Mouse (Mus musculus) liver, embryonic 13.5 days (tissue): ENCODE data around the gene Rcsd1. TPM values are rescaled to one million over a fixed set of nuclear protein-coding genes. Genes with fewer than 3 reads are reported as not detected.

ENCODE experiments used
- ATAC-seq: fragments of 200-750 bp; cut with Nextera tagmentation; 2 replicates; pipeline ENCODE4 v1.8.0; 2017; ENCODE audit warnings: low read depth, mild to moderate bottlenecking, moderate number of reproducible peaks, moderate library complexity
- DNase-seq: peaks from one replicate; pipeline ENCODE4 v3.0.0; 2022
- H3K27ac ChIP-seq: fragments of 300-500 bp; sonication (generic); 2 replicates; pipeline ENCODE4 v1.5.1; 2015; ENCODE audit warnings: moderate library complexity, mild to moderate bottlenecking, inconsistent platforms
- H3K27me3 ChIP-seq: fragments of 300-500 bp; sonication (generic); 2 replicates; pipeline ENCODE4 v1.6.1; 2015; ENCODE audit warnings: mild to moderate bottlenecking, inconsistent platforms
- H3K36me3 ChIP-seq: fragments of 300-500 bp; sonication (generic); 2 replicates; pipeline ENCODE4 v1.6.1; 2015; ENCODE audit warnings: mild to moderate bottlenecking, inconsistent platforms
- H3K4me1 ChIP-seq: fragments of 300-500 bp; sonication (generic); replicated peaks from 2 replicates; pipeline ENCODE4 v1.6.1; 2015; ENCODE audit warnings: inconsistent platforms
- H3K4me2 ChIP-seq: fragments of 300-500 bp; sonication (generic); 2 replicates; pipeline ENCODE4 v1.6.1; 2015; ENCODE audit warnings: inconsistent platforms, mild to moderate bottlenecking, moderate library complexity
- H3K4me3 ChIP-seq: fragments of 300-500 bp; sonication (generic); replicated peaks from 2 replicates; pipeline ENCODE4 v1.5.1; 2015; ENCODE audit warnings: mild to moderate bottlenecking, inconsistent platforms
- H3K9ac ChIP-seq: fragments of 300-500 bp; sonication (generic); 2 replicates; pipeline ENCODE4 v1.6.1; 2015; ENCODE audit warnings: mild to moderate bottlenecking, inconsistent platforms
- H3K9me3 ChIP-seq: fragments of 300-500 bp; sonication (generic); replicated peaks from 2 replicates; pipeline ENCODE4 v1.6.1; 2016; ENCODE audit warnings: inconsistent platforms
- WGBS: fragments of 180-500 bp; shearing (Covaris S2); methylation state at CpG from one replicate; pipeline ENCODE4 v1.1.7; 2015; ENCODE audit not compliant: insufficient replicate concordance; 5-methylcytosine and 5-hydroxymethylcytosine counted together
- polyA plus RNA-seq: library from polyadenylated mRNA; unstranded; fragments of >200 nt; fragmentation: Nextera tagmentation; extraction: Ambion mirVana; gene quantifications from 2 replicates; pipeline ENCODE4 v1.2.1, GENCODE M21; 2015

Gene Rcsd1
- polyA plus RNA-seq, 1 experiment from 2014 or later = 7.5 TPM

DNA sequence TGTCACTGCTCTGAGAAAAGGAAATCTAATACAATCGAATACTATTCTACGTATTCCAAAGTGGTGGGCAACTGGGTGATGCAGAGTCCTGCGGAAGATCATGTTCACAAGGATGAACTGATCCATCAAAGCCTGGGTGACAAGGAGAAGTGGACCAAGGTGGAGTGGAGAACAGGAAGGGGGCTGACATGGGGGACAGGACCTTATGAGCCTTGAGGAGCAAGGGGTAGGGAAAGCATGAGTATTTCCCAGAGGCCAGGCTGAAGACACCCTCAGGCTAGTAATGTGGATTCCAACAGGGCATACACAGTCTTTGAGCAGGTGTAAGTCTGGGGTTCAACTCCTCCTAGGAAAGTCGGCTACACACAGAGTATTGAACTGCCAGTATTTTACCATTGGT lies 6.9 kb upstream of the Rcsd1 start:
- ATAC-seq = no peak
- Histone ChIP-seq H3K9me3 (no peaks in the 10 kb centered on the region), H3K36me3 (no peaks in the 10 kb centered on the region), H3K4me3 (no peak overlapping the region), H3K4me1 (peaks cover 17% of the 10 kb centered on the region), H3K4me2 (no peak overlapping the region), H3K9ac (no peak overlapping the region), H3K27ac (no peak overlapping the region), H3K27me3 (no peaks in the 10 kb centered on the region)
- 69% methylated on average over 4 of the region's 4 CpGs for WGBS
- DNase-seq = no peak

DNA sequence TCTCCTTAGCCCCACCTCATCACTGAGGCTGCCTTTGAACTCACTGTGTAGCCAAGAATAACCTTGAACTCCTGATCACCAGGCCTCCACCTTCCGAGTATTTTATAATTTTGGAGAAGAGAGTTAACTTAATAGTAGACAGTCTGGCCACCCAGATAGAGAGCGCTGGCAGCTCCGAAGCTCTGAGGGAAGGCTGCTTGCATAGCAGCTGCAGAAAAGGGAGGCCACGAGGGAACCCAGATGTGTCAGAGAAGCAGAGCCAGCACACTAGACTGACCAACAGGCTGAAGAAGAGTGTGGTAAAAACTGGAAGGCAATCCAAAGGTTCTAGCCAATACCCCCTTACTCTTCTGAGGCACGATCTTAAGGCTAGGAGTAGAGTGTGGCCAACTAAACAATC lies 4.2 kb upstream of the Rcsd1 start:
- Histone ChIP-seq H3K36me3 (no peaks in the 10 kb centered on the region), H3K4me2 (no peak overlapping the region), H3K4me3 (no peak overlapping the region), H3K9me3 (no peaks in the 10 kb centered on the region), H3K27ac (no peak overlapping the region), H3K4me1 (peaks cover 32% of the 10 kb centered on the region), H3K9ac (no peak overlapping the region), H3K27me3 (peaks cover 4% of the 10 kb centered on the region)
- DNase-seq (no peak), ATAC-seq (no peak)
- 70% methylated on average over 5 of the region's 5 CpGs for WGBS

DNA sequence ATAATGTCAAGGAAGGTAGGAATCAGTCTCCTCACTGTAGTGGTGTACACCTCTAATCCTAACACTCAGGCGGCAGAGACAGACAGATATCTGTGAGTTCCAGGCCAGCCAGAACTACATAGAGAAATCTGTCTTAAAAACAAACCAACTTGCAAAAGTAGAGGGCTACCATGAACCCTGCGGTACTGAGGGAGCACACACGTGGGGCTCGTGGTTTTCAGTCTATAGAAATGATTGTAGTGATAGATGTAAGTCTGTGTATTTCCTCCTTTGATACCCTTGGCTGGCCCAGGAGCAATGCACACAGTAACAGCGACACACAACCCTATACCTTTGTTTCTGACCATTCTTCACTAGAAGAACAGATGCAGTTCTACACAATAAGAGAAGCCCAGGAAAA lies 2.4 kb upstream of the Rcsd1 start:
- 35% methylated on average over 5 of the region's 5 CpGs for WGBS
- ATAC-seq = no peak
- no peak for DNase-seq

DNA sequence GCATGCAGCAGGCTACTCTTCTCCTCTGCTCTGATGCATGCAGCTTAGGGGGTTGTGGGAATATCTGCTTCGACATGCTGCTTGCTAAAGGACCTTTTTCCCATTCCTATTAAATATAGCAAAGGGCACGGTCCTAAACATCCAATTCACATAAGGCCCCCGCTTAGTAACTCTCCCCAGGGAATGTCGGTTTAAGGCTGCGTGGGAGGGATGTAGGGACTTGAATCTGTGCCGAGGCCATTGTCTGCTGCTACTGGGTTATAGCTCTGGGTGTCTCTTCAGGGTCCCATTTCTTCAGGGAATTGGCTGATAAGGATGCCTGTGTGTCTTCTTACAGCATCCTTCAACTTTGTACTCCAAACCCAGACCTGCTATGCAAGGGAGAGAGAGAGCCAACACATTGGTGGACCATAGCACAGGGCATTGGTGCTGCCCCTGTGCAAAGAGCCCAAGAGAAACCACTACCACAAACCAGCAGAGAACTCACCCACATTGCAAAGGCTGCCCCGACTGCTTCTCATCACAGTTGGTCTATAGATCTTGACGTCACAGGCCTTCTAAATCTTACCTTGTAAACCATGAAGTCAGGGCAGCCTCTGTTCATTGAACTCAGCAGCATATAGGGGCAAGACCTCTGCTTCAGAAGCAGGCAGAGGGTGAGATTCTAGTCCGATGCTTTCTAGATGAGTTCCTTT lies 724 bp downstream of the Rcsd1 start:
- Histone ChIP-seq H3K9ac (no peak overlapping the region), H3K27me3 (peaks cover 36% of the 10 kb centered on the region), H3K4me1 (peaks cover 48% of the 10 kb centered on the region), H3K4me2 (peak overlapping the region; percentile 78), H3K36me3 (no peaks in the 10 kb centered on the region), H3K4me3 (0 out of 2 replicates have a peak overlapping the region, but pooled peaks have one; percentile 60), H3K27ac (peak overlapping the region; percentile 20; the same call in 1 of the 2 replicates), H3K9me3 (no peaks in the 10 kb centered on the region)
- DNase-seq (no peak), ATAC-seq (no peak)
- WGBS = 30% methylated on average over 9 of the region's 9 CpGs

More for the DNA sequence above, 2.4 kb upstream of the Rcsd1 start:
- Histone ChIP-seq H3K4me1 (peaks cover 34% of the 10 kb centered on the region), H3K27ac (no peak overlapping the region), H3K9me3 (no peaks in the 10 kb centered on the region), H3K27me3 (peaks cover 23% of the 10 kb centered on the region), H3K36me3 (no peaks in the 10 kb centered on the region), H3K4me3 (no peak overlapping the region), H3K4me2 (no peak overlapping the region), H3K9ac (no peak overlapping the region)

DNA sequence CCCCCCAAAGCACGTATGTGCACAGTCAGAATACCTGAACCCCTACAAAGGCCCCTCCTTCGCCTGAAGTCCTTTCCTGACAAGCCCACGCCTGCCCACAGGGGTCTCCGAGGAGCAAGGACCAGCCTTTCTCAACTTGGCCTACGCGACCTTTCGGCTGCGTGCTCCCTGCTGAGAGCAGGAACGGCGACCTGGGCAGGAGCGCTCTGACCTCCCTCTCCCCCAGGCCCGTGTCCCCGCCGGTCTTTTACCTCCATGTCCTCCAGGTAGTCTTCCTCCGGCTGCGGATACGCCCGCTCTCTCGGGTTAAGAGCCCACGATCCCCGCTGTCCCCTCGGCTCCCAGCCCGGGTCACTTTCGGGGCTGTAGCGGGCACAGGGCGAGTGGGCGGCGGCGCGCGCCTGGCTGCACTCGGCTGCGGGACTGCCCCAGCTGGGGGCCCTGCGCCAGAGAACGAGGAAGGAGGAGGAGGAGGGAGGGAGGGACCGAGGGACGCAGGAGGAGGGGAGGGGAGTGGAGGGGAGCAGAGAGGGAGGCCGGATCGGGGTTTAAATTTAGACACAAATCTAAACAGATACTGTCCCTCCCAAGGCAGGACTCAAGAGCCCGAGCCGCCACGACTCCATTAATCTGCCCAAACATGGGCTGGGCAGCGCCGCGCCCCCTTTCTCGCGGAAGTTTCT lies 1.8 kb downstream of the Rcsd1 start:
- DNase-seq (no peak), ATAC-seq (peak; percentile 49)
- H3K27ac ChIP-seq = peak overlapping the region; percentile 67
- no peaks in the 10 kb centered on the region for H3K36me3 ChIP-seq
- under 1% methylated on average over 45 of the region's 47 CpGs for WGBS
- H3K27me3 ChIP-seq = peaks cover 41% of the 10 kb centered on the region
- peak overlapping the region; percentile 67 for H3K9ac ChIP-seq
- H3K4me1 ChIP-seq = peaks cover 55% of the 10 kb centered on the region
- peak overlapping the region; percentile 78 for H3K4me2 ChIP-seq
- H3K4me3 ChIP-seq = peak overlapping the region; percentile 60
- no peaks in the 10 kb centered on the region for H3K9me3 ChIP-seq

DNA sequence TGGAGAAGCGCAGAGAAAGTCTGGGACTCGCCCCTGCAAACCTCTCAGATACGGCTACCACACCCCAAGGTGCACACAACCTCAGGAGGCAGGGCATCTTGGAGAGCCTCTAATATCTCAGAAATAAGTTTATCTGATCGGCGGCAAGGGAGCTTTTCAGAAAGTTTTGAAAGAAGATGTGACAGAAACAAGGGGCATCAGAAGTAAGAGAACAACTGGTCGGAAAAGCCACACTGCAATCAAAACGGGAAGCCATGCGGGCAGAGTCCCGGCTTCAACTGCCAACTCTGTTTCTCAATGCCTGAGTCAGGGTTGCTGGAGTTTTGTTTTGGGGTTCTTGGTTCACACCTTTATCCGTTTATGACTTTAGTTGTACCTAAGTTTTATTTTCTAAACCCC lies 2.3 kb downstream of the Rcsd1 start:
- WGBS = 3% methylated on average over 10 of the region's 10 CpGs
- peaks cover 60% of the 10 kb centered on the region for H3K4me1 ChIP-seq
- H3K9me3 ChIP-seq = no peaks in the 10 kb centered on the region
- DNase-seq = no peak
- H3K27me3 ChIP-seq = peaks cover 46% of the 10 kb centered on the region
- peak overlapping the region; percentile 67 for H3K27ac ChIP-seq
- H3K9ac ChIP-seq = peak overlapping the region; percentile 67
- H3K4me3 ChIP-seq = peak overlapping the region; percentile 60
- H3K36me3 ChIP-seq = no peaks in the 10 kb centered on the region
- H3K4me2 ChIP-seq = peak overlapping the region; percentile 78
- no peak for ATAC-seq

DNA sequence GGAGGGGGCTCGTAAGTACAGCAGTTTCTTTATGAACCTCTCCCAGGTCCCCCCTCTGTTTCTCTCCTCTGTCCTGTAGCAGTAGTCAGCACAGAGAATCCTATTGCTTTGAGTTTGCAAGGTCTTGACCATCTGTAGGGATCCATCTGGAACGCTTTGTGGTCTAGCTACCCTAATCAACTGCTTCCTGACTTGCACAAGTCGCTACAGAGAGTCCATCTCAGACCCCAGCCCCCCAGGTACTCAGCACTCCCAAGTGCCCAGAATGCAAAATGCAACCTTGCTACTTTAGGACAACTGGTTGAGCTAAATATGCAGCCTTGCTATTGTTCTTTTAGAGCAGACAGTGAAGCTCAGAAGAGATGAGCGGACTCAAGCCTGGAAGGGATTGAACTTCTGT lies 3.1 kb downstream of the Rcsd1 start:
- Histone ChIP-seq H3K4me2 (peak overlapping the region; percentile 78), H3K27ac (peak overlapping the region; percentile 47), H3K9me3 (no peaks in the 10 kb centered on the region), H3K9ac (no peak overlapping the region), H3K4me1 (peaks cover 68% of the 10 kb centered on the region), H3K36me3 (no peaks in the 10 kb centered on the region), H3K27me3 (peaks cover 53% of the 10 kb centered on the region), H3K4me3 (peak overlapping the region; percentile 60)
- WGBS = 35% methylated on average over 4 of the region's 4 CpGs
- ATAC-seq = no peak
- no peak for DNase-seq

DNA sequence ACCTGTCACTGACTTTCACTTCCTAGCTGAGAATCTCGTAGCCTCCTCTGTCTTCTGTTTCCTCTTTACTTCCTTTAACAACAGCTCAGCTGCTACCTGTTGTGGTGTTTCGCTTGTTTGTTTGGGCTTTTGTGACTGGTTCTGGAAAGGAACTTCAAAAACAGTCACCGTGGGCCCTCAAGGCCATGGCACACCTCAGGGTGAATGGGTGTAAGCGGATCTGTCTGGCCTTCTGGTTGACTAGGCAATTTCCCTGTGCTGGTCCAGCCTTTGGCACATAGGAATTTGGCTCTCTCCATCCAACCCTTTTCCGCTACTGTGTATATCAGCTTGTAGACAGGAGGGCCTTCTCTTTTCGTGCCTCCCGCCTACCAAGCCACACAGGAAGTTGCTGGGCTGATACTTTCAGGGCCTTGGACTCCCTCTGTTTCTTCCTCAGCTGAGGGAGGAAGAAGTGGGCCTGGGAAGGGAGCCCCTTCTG lies 3.6 kb downstream of the Rcsd1 start:
- no peak for DNase-seq
- Histone ChIP-seq H3K27ac (peak overlapping the region; percentile 47), H3K9me3 (no peaks in the 10 kb centered on the region), H3K4me3 (peak overlapping the region; percentile 60), H3K4me2 (peak overlapping the region; percentile 78), H3K27me3 (peaks cover 58% of the 10 kb centered on the region), H3K9ac (no peak overlapping the region), H3K36me3 (no peaks in the 10 kb centered on the region), H3K4me1 (peaks cover 74% of the 10 kb centered on the region)
- ATAC-seq = no peak
- WGBS = 42% methylated on average over 7 of the region's 7 CpGs

DNA sequence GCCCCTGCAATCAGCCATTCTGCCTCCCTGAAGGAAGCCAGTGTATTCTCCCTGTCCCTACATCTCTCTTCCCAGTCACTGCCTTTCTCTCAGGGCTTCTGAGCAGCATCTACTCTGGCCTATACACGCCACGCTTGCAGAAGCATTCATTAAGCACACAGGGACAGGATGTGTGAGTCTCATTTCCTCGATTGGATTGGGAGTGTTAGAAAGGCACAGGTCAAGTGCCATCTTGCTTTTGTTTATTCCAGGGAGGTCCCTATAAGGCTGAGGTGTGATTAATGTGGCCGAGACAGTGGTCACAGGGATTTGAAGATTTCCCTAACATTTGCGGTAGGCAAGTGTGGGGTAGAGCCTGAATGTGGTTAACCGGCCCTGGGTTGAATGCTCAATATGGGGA lies 4.2 kb downstream of the Rcsd1 start:
- no peaks in the 10 kb centered on the region for H3K9me3 ChIP-seq
- no peaks in the 10 kb centered on the region for H3K36me3 ChIP-seq
- H3K9ac ChIP-seq = no peak overlapping the region
- H3K27ac ChIP-seq = no peak overlapping the region
- no peak for DNase-seq
- no peak for ATAC-seq
- peak overlapping the region; percentile 5; the same call in 1 of the 2 replicates for H3K4me2 ChIP-seq
- no peak overlapping the region for H3K4me3 ChIP-seq
- peaks cover 79% of the 10 kb centered on the region for H3K4me1 ChIP-seq
- H3K27me3 ChIP-seq = peaks cover 58% of the 10 kb centered on the region
- 51% methylated on average over 6 of the region's 6 CpGs for WGBS

DNA sequence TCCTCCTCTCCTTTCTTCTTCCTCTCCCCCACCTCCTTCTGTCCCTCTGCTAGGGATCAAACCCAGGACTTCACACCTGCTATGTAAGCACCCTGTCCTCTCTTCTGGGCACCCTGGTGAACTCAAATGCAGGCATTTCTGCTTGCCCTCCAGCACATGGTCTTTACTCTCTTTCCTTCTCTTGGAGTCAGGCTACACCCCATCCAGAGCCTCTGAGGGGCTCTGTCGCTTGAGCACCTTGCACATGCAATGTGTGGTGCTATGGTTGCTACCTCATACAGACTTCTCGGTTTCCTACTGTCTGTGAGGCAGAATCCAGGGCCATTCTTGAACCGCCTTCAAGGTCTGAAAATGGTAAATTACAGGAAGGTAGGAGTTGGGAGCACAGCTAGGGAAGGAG lies 4.7 kb downstream of the Rcsd1 start:
- H3K27ac ChIP-seq = no peak overlapping the region
- 61% methylated on average over 3 of the region's 3 CpGs for WGBS
- peaks cover 78% of the 10 kb centered on the region for H3K4me1 ChIP-seq
- peaks cover 58% of the 10 kb centered on the region for H3K27me3 ChIP-seq
- H3K9me3 ChIP-seq = no peaks in the 10 kb centered on the region
- H3K4me3 ChIP-seq = no peak overlapping the region
- DNase-seq (no peak), ATAC-seq (no peak)
- H3K4me2 ChIP-seq = peak overlapping the region; percentile 5; the same call in 1 of the 2 replicates
- H3K9ac ChIP-seq = no peak overlapping the region
- no peaks in the 10 kb centered on the region for H3K36me3 ChIP-seq

DNA sequence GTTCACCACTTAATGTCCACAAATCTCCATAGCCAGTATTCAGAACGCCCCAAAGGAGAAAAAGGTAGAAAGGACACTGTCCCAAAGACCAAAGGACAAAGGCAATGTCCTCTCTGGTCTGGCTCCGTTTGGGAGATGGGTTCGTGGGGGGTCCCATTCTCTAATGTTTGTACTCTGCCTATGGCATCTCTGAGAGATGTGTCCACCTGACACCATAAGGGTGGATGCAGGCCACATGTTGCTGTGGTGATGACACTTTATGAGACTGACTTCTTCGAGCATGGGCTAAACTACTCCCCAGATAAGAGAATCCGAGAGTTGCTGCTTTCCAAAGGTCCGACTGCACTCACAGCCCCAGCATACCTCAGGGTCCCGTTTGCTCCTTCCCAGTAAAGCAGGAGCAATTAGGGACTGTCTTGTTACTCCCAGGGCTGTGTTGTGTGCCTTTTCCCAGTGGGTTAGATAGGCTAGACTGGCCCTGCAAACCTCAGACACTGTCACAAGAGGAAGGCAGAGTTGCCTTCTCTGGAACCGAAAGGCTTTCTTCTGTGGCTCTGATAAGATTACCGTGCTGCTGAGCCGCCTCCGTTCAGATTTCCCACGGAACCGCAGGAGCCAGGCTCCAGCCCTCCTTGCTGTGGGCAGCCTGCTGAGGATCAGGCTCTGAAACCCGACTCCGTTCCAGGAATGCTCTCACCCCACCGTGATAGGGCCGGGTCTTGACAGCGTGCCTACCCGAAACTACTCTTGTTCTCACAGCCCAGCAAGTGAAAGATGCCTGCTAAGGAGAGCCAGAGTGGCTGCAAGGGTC lies 7.1 kb downstream of the Rcsd1 start:
- no peak for DNase-seq
- H3K27me3 ChIP-seq = peaks cover 45% of the 10 kb centered on the region
- WGBS = 21% methylated on average over 19 of the region's 19 CpGs
- H3K4me3 ChIP-seq = no peak overlapping the region; the same call in 1 of the 2 replicates
- H3K27ac ChIP-seq = peak overlapping the region; percentile 29
- peak overlapping the region; percentile 21 for H3K4me2 ChIP-seq
- no peaks in the 10 kb centered on the region for H3K9me3 ChIP-seq
- ATAC-seq = no peak
- H3K4me1 ChIP-seq = peaks cover 57% of the 10 kb centered on the region
- no peaks in the 10 kb centered on the region for H3K36me3 ChIP-seq
- H3K9ac ChIP-seq = no peak overlapping the region
